Mouse (Mus musculus) heart, embryonic 10.5 days (tissue): Measurements from ENCODE around the gene Birc2. TPM values are rescaled to one million over a fixed set of nuclear protein-coding genes. Genes with fewer than 3 reads are reported as not detected.
A peak's percentile ranks its signal among the peaks of the same experiment; 100 is the strongest.
"Not testable (repeated sequence)": the region's sequence is repeated elsewhere in the genome, so short reads cannot be mapped to it uniquely, and the experiment has no call there.

Source experiments
- DNase-seq: peaks from one replicate; pipeline ENCODE4 v3.0.0-alpha.2; 2017; ENCODE audit warnings: low spot score
- H3K27ac ChIP-seq: fragments of 300-500 bp; sonication (generic); 2 replicates; pipeline ENCODE4 v1.5.1; 2016; ENCODE audit warnings: mild to moderate bottlenecking
- H3K27me3 ChIP-seq: fragments of 300-500 bp; sonication (generic); 2 replicates; pipeline ENCODE4 v1.6.1; 2016; ENCODE audit warnings: mild to moderate bottlenecking; ENCODE audit not compliant: poor library complexity, insufficient read depth, severe bottlenecking
- H3K36me3 ChIP-seq: fragments of 300-500 bp; sonication (generic); 2 replicates; pipeline ENCODE4 v1.6.1; 2016; ENCODE audit warnings: mild to moderate bottlenecking, moderate library complexity
- H3K4me1 ChIP-seq: fragments of 300-500 bp; sonication (generic); 2 replicates; pipeline ENCODE4 v1.6.1; 2016; ENCODE audit warnings: mild to moderate bottlenecking
- H3K4me3 ChIP-seq: fragments of 300-500 bp; sonication (generic); 2 replicates; pipeline ENCODE4 v1.5.1; 2016; ENCODE audit warnings: mild to moderate bottlenecking, moderate library complexity
- H3K9me3 ChIP-seq: fragments of 300-500 bp; sonication (generic); 2 replicates; pipeline ENCODE4 v1.6.1; 2016; ENCODE audit warnings: mild to moderate bottlenecking, moderate library complexity
- WGBS: fragments of 180-500 bp; shearing (Covaris S2); methylation state at CpG from one replicate; pipeline ENCODE4 v1.1.7; 2016; 5-methylcytosine and 5-hydroxymethylcytosine counted together
- polyA plus RNA-seq: library from polyadenylated mRNA; unstranded; fragments of >200 nt; fragmentation: Nextera tagmentation; extraction: Ambion mirVana; gene quantifications from 2 replicates; pipeline ENCODE4 v1.2.1, GENCODE M21; 2016

The Birc2 gene
- polyA plus RNA-seq, 1 experiment from 2014 or later: 23.6 TPM

- H3K27ac ChIP-seq, H3K4me3 ChIP-seq, H3K36me3 ChIP-seq, H3K27me3 ChIP-seq, H3K4me1 ChIP-seq, H3K9me3 ChIP-seq, DNase-seq: not testable (repeated sequence)
- 80% methylated on average over 2 of the region's 2 CpGs for WGBS
These were observed 30.1 kb upstream of the Birc2 start for GRCm38 (mm10) chr9:7866981-7867380.

GRCm38 (mm10) chr9:7860976-7861375 is 24.1 kb upstream of the Birc2 start:
- no peak overlapping the region for H3K27ac ChIP-seq
- 85% methylated on average over 5 of the region's 5 CpGs for WGBS
- H3K27me3 ChIP-seq: no peaks in the 10 kb centered on the region
- no peaks in the 10 kb centered on the region for H3K4me1 ChIP-seq
- H3K36me3 ChIP-seq: peaks cover 2% of the 10 kb centered on the region; the same call in 1 of the 2 replicates
- no peaks in the 10 kb centered on the region for H3K9me3 ChIP-seq
- no peak overlapping the region for H3K4me3 ChIP-seq
- DNase-seq: no peak

GRCm38 (mm10) chr9:7855912-7856311 is 19.0 kb upstream of the Birc2 start:
- no peaks in the 10 kb centered on the region for H3K9me3 ChIP-seq
- no peak overlapping the region for H3K27ac ChIP-seq
- H3K4me1 ChIP-seq: peaks cover 5% of the 10 kb centered on the region
- H3K27me3 ChIP-seq: no peaks in the 10 kb centered on the region
- H3K36me3 ChIP-seq: peaks cover 4% of the 10 kb centered on the region; the same call in 1 of the 2 replicates
- DNase-seq: peak; percentile 60
- 61% methylated on average over 3 of the region's 3 CpGs for WGBS
- H3K4me3 ChIP-seq: no peak overlapping the region

- DNase-seq: peak; percentile 67
- Histone ChIP-seq H3K36me3 (peaks cover 4% of the 10 kb centered on the region; the same call in 1 of the 2 replicates), H3K4me3 (no peak overlapping the region), H3K4me1 (peaks cover 5% of the 10 kb centered on the region), H3K9me3 (no peaks in the 10 kb centered on the region), H3K27ac (no peak overlapping the region), H3K27me3 (no peaks in the 10 kb centered on the region)
- 51% methylated on average over 1 of the region's 1 CpGs for WGBS
These were observed 18.5 kb upstream of the Birc2 start for GRCm38 (mm10) chr9:7855374-7855773.

GRCm38 (mm10) chr9:7854196-7854595 is 17.3 kb upstream of the Birc2 start:
- not testable (repeated sequence) for H3K27ac ChIP-seq, H3K9me3 ChIP-seq, H3K4me1 ChIP-seq, H3K4me3 ChIP-seq, H3K27me3 ChIP-seq, H3K36me3 ChIP-seq
- DNase-seq: peak; percentile 63
- WGBS: 75% methylated on average over 14 of the region's 14 CpGs

GRCm38 (mm10) chr9:7852346-7853230 is 15.7 kb upstream of the Birc2 start:
- peak; percentile 55 for DNase-seq
- H3K4me1 ChIP-seq: peaks cover 5% of the 10 kb centered on the region
- no peak overlapping the region for H3K4me3 ChIP-seq
- peaks cover 7% of the 10 kb centered on the region; the same call in 1 of the 2 replicates for H3K36me3 ChIP-seq
- no peaks in the 10 kb centered on the region for H3K27me3 ChIP-seq
- H3K9me3 ChIP-seq: no peaks in the 10 kb centered on the region
- 51% methylated on average over 4 of the region's 4 CpGs for WGBS
- H3K27ac ChIP-seq: no peak overlapping the region

- Histone ChIP-seq H3K4me3 (no peak overlapping the region), H3K27me3 (no peaks in the 10 kb centered on the region), H3K27ac (no peak overlapping the region), H3K36me3 (peaks cover 7% of the 10 kb centered on the region; the same call in 1 of the 2 replicates), H3K9me3 (no peaks in the 10 kb centered on the region), H3K4me1 (peaks cover 5% of the 10 kb centered on the region)
- peak; percentile 57 for DNase-seq
- WGBS: 86% methylated on average over 8 of the region's 8 CpGs
These were observed 15.0 kb upstream of the Birc2 start for GRCm38 (mm10) chr9:7851841-7852240.

- Histone ChIP-seq H3K27me3 (no peaks in the 10 kb centered on the region), H3K9me3 (no peaks in the 10 kb centered on the region), H3K36me3 (peaks cover 5% of the 10 kb centered on the region; the same call in 1 of the 2 replicates), H3K27ac (no peak overlapping the region), H3K4me1 (peaks cover 10% of the 10 kb centered on the region), H3K4me3 (no peak overlapping the region)
- DNase-seq: peak; percentile 55
- 90% methylated on average over 18 of the region's 18 CpGs for WGBS
These were observed 11.3 kb upstream of the Birc2 start for GRCm38 (mm10) chr9:7848191-7848590.

GRCm38 (mm10) chr9:7846667-7847199 is 9.9 kb upstream of the Birc2 start:
- DNase-seq: peak; percentile 13
- Histone ChIP-seq H3K36me3 (peaks cover 5% of the 10 kb centered on the region; the same call in 1 of the 2 replicates), H3K4me1 (peaks cover 5% of the 10 kb centered on the region; the same call in 1 of the 2 replicates), H3K27me3 (no peaks in the 10 kb centered on the region), H3K27ac (no peak overlapping the region), H3K9me3 (no peaks in the 10 kb centered on the region), H3K4me3 (no peak overlapping the region)
- 82% methylated on average over 1 of the region's 1 CpGs for WGBS

- Histone ChIP-seq H3K4me3 (no peak overlapping the region), H3K27me3 (no peaks in the 10 kb centered on the region), H3K27ac (no peak overlapping the region), H3K36me3 (peaks cover 5% of the 10 kb centered on the region; the same call in 1 of the 2 replicates), H3K4me1 (peaks cover 5% of the 10 kb centered on the region; the same call in 1 of the 2 replicates), H3K9me3 (no peaks in the 10 kb centered on the region)
- 81% methylated on average over 4 of the region's 4 CpGs for WGBS
- peak; percentile 31 for DNase-seq
These were observed 8.5 kb upstream of the Birc2 start for GRCm38 (mm10) chr9:7845216-7845895.

- no peaks in the 10 kb centered on the region for H3K27me3 ChIP-seq
- peaks cover 7% of the 10 kb centered on the region; the same call in 1 of the 2 replicates for H3K4me1 ChIP-seq
- WGBS: 70% methylated on average over 6 of the region's 6 CpGs
- no peak overlapping the region for H3K27ac ChIP-seq
- peak; percentile 31 for DNase-seq
- no peaks in the 10 kb centered on the region for H3K36me3 ChIP-seq
- no peaks in the 10 kb centered on the region for H3K9me3 ChIP-seq
- no peak overlapping the region for H3K4me3 ChIP-seq
These were observed 4.4 kb upstream of the Birc2 start for GRCm38 (mm10) chr9:7841221-7841620.

GRCm38 (mm10) chr9:7837806-7838440 is 1.1 kb upstream of the Birc2 start:
- Histone ChIP-seq H3K36me3 (peaks cover 11% of the 10 kb centered on the region), H3K4me3 (peak overlapping the region; percentile 69), H3K27me3 (no peaks in the 10 kb centered on the region), H3K27ac (peak overlapping the region; percentile 97), H3K9me3 (no peaks in the 10 kb centered on the region), H3K4me1 (peaks cover 13% of the 10 kb centered on the region; the same call in 1 of the 2 replicates)
- 23% methylated on average over 14 of the region's 14 CpGs for WGBS
- peak; percentile 74 for DNase-seq
